Mouse (Mus musculus) neural tube, embryonic 12.5 days (tissue): ENCODE data around the gene Slc35f6. TPM values are rescaled to one million over a fixed set of nuclear protein-coding genes. Genes with fewer than 3 reads are reported as not detected.
A peak's percentile ranks its signal among the peaks of the same experiment; 100 is the strongest.

Experiments used
- ATAC-seq: fragments of 200-750 bp; cut with Nextera tagmentation; 2 replicates; pipeline ENCODE4 v1.8.0; 2017; ENCODE audit warnings: low read depth, mild to moderate bottlenecking, moderate TSS enrichment, moderate library complexity; ENCODE audit not compliant: low FRiP score
- H3K27ac ChIP-seq: fragments of 300-500 bp; sonication (generic); 2 replicates; pipeline ENCODE4 v1.5.1; 2016
- H3K27me3 ChIP-seq: fragments of 300-500 bp; sonication (generic); replicated peaks from 2 replicates; pipeline ENCODE4 v1.6.1; 2016; ENCODE audit warnings: mild to moderate bottlenecking
- H3K36me3 ChIP-seq: fragments of 300-500 bp; sonication (generic); 2 replicates; pipeline ENCODE4 v1.6.1; 2016; ENCODE audit warnings: mild to moderate bottlenecking
- H3K4me1 ChIP-seq: fragments of 300-500 bp; sonication (generic); 2 replicates; pipeline ENCODE4 v1.6.1; 2016
- H3K4me2 ChIP-seq: fragments of 300-500 bp; sonication (generic); replicated peaks from 2 replicates; pipeline ENCODE4 v1.6.1; 2016; ENCODE audit warnings: mild to moderate bottlenecking
- H3K4me3 ChIP-seq: fragments of 300-500 bp; sonication (generic); 2 replicates; pipeline ENCODE4 v1.5.1; 2016
- H3K9ac ChIP-seq: fragments of 300-500 bp; sonication (generic); 2 replicates; pipeline ENCODE4 v1.6.1; 2016; ENCODE audit warnings: mild to moderate bottlenecking
- H3K9me3 ChIP-seq: fragments of 300-500 bp; sonication (generic); 2 replicates; pipeline ENCODE4 v1.6.1; 2016; ENCODE audit warnings: mild to moderate bottlenecking
- WGBS: fragments of 180-500 bp; shearing (Covaris S2); methylation state at CpG from one replicate; pipeline ENCODE4 v1.1.7; 2016; 5-methylcytosine and 5-hydroxymethylcytosine counted together
- polyA plus RNA-seq: library from polyadenylated mRNA; unstranded; fragments of >200 nt; fragmentation: Nextera tagmentation; extraction: Ambion mirVana; gene quantifications from 2 replicates; pipeline ENCODE4 v1.2.1, GENCODE M21; 2016

Slc35f6 gene
- 25.5 and 25.8 TPM in 2 replicates for polyA plus RNA-seq

- H3K4me2 ChIP-seq = peak within 1 kb of the TSS; percentile 95
Observed at GRCm38 (mm10) chr5:30647815-30648560, at the start of gene Slc35f6. TSS of gene Slc35f6 (plus strand) at chr5:30647933.

GRCm38 (mm10) chr5:30601397-30601796 is 46.3 kb upstream of the Slc35f6 start:
- H3K9me3 ChIP-seq = no peaks in the 10 kb centered on the region
- no peak overlapping the region for H3K4me2 ChIP-seq
- H3K9ac ChIP-seq = no peak overlapping the region
- 46% methylated on average over 4 of the region's 4 CpGs for WGBS
- no peak for ATAC-seq
- H3K36me3 ChIP-seq = no peaks in the 10 kb centered on the region
- H3K27ac ChIP-seq = no peak overlapping the region
- H3K4me1 ChIP-seq = peaks cover 10% of the 10 kb centered on the region; the same call in 1 of the 2 replicates
- no peaks in the 10 kb centered on the region for H3K27me3 ChIP-seq
- H3K4me3 ChIP-seq = no peak overlapping the region

More at GRCm38 (mm10) chr5:30647815-30648560, at the start of gene Slc35f6:
- no peak within 1 kb of the TSS for H3K27ac ChIP-seq
- peak within 1 kb of the TSS; percentile 77 for H3K9ac ChIP-seq
- under 1% methylated on average over 38 of the region's 38 CpGs for WGBS
- H3K36me3 ChIP-seq = peaks cover 14% of the 10 kb centered on the region; the same call in 1 of the 2 replicates
- no peaks in the 10 kb centered on the region for H3K27me3 ChIP-seq
- peak within 1 kb of the TSS; percentile 84 for H3K4me3 ChIP-seq
- ATAC-seq = peak; percentile 94
- peaks cover 15% of the 10 kb centered on the region for H3K4me1 ChIP-seq
- H3K9me3 ChIP-seq = no peaks in the 10 kb centered on the region

GRCm38 (mm10) chr5:30603255-30603654 is 44.5 kb upstream of the Slc35f6 start:
- Histone ChIP-seq H3K4me3 (no peak overlapping the region), H3K36me3 (no peaks in the 10 kb centered on the region), H3K27me3 (no peaks in the 10 kb centered on the region), H3K9me3 (no peaks in the 10 kb centered on the region), H3K4me2 (no peak overlapping the region), H3K9ac (no peak overlapping the region), H3K27ac (no peak overlapping the region), H3K4me1 (peaks cover 10% of the 10 kb centered on the region; the same call in 1 of the 2 replicates)
- no peak for ATAC-seq
- 40% methylated on average over 3 of the region's 3 CpGs for WGBS

- Histone ChIP-seq H3K36me3 (no peaks in the 10 kb centered on the region), H3K4me2 (no peak overlapping the region), H3K27ac (no peak overlapping the region), H3K4me3 (no peak overlapping the region), H3K27me3 (no peaks in the 10 kb centered on the region), H3K9ac (no peak overlapping the region), H3K4me1 (peaks cover 10% of the 10 kb centered on the region; the same call in 1 of the 2 replicates), H3K9me3 (no peaks in the 10 kb centered on the region)
- ATAC-seq = no peak
- WGBS = 51% methylated on average over 4 of the region's 4 CpGs
Observed at GRCm38 (mm10) chr5:30603926-30604325, 43.8 kb upstream of the Slc35f6 start.

- Histone ChIP-seq H3K27ac (no peak overlapping the region), H3K4me1 (peaks cover 10% of the 10 kb centered on the region; the same call in 1 of the 2 replicates), H3K36me3 (no peaks in the 10 kb centered on the region), H3K4me3 (no peak overlapping the region), H3K9ac (no peak overlapping the region), H3K4me2 (no peak overlapping the region), H3K9me3 (no peaks in the 10 kb centered on the region), H3K27me3 (no peaks in the 10 kb centered on the region)
- WGBS = 87% methylated on average over 8 of the region's 8 CpGs
- no peak for ATAC-seq
Observed at GRCm38 (mm10) chr5:30604769-30605188, 43.0 kb upstream of the Slc35f6 start.

- peaks cover 10% of the 10 kb centered on the region; the same call in 1 of the 2 replicates for H3K4me1 ChIP-seq
- no peaks in the 10 kb centered on the region for H3K27me3 ChIP-seq
- no peak overlapping the region for H3K4me2 ChIP-seq
- no peak overlapping the region for H3K27ac ChIP-seq
- no peaks in the 10 kb centered on the region for H3K36me3 ChIP-seq
- H3K9me3 ChIP-seq = no peaks in the 10 kb centered on the region
- no peak overlapping the region for H3K4me3 ChIP-seq
- no peak for ATAC-seq
- H3K9ac ChIP-seq = no peak overlapping the region
- WGBS = 89% methylated on average over 6 of the region's 6 CpGs
Observed at GRCm38 (mm10) chr5:30605649-30606048, 42.1 kb upstream of the Slc35f6 start.

GRCm38 (mm10) chr5:30606424-30607073 is 41.2 kb upstream of the Slc35f6 start:
- H3K4me2 ChIP-seq = no peak overlapping the region
- H3K27me3 ChIP-seq = no peaks in the 10 kb centered on the region
- H3K9me3 ChIP-seq = no peaks in the 10 kb centered on the region
- no peak for ATAC-seq
- no peaks in the 10 kb centered on the region for H3K36me3 ChIP-seq
- H3K27ac ChIP-seq = no peak overlapping the region
- no peak overlapping the region for H3K4me3 ChIP-seq
- no peak overlapping the region for H3K9ac ChIP-seq
- peaks cover 10% of the 10 kb centered on the region; the same call in 1 of the 2 replicates for H3K4me1 ChIP-seq
- WGBS = 63% methylated on average over 16 of the region's 16 CpGs

GRCm38 (mm10) chr5:30609094-30609493 is 38.6 kb upstream of the Slc35f6 start:
- no peaks in the 10 kb centered on the region for H3K9me3 ChIP-seq
- H3K27ac ChIP-seq = no peak overlapping the region
- WGBS = 93% methylated on average over 7 of the region's 7 CpGs
- no peak overlapping the region for H3K4me2 ChIP-seq
- no peaks in the 10 kb centered on the region for H3K36me3 ChIP-seq
- no peak for ATAC-seq
- no peaks in the 10 kb centered on the region for H3K27me3 ChIP-seq
- H3K4me1 ChIP-seq = no peaks in the 10 kb centered on the region; the same call in 1 of the 2 replicates
- H3K9ac ChIP-seq = no peak overlapping the region
- no peak overlapping the region for H3K4me3 ChIP-seq

GRCm38 (mm10) chr5:30609918-30610645 is 37.7 kb upstream of the Slc35f6 start:
- ATAC-seq = no peak
- no peaks in the 10 kb centered on the region; the same call in 1 of the 2 replicates for H3K4me1 ChIP-seq
- WGBS = 89% methylated on average over 8 of the region's 8 CpGs

GRCm38 (mm10) chr5:30611091-30611490 is 36.6 kb upstream of the Slc35f6 start:
- no peak overlapping the region for H3K27ac ChIP-seq
- no peak overlapping the region for H3K4me3 ChIP-seq
- whole genome bisulfite sequencing = 82% methylated on average over 1 of the region's 1 CpGs
- H3K9ac ChIP-seq = no peak overlapping the region
- no peaks in the 10 kb centered on the region for H3K9me3 ChIP-seq
- H3K36me3 ChIP-seq = no peaks in the 10 kb centered on the region
- no peaks in the 10 kb centered on the region for H3K27me3 ChIP-seq
- no peak for ATAC-seq
- no peak overlapping the region for H3K4me2 ChIP-seq
- no peaks in the 10 kb centered on the region; the same call in 1 of the 2 replicates for H3K4me1 ChIP-seq

More at GRCm38 (mm10) chr5:30609918-30610645, 37.7 kb upstream of the Slc35f6 start:
- Histone ChIP-seq H3K4me2 (no peak overlapping the region), H3K9ac (no peak overlapping the region), H3K36me3 (no peaks in the 10 kb centered on the region), H3K9me3 (no peaks in the 10 kb centered on the region), H3K4me3 (no peak overlapping the region), H3K27me3 (no peaks in the 10 kb centered on the region), H3K27ac (no peak overlapping the region)

GRCm38 (mm10) chr5:30611689-30612088 is 36.0 kb upstream of the Slc35f6 start:
- Histone ChIP-seq H3K9ac (no peak overlapping the region), H3K36me3 (no peaks in the 10 kb centered on the region), H3K27ac (no peak overlapping the region), H3K4me2 (no peak overlapping the region), H3K4me3 (no peak overlapping the region), H3K27me3 (no peaks in the 10 kb centered on the region), H3K4me1 (no peaks in the 10 kb centered on the region; the same call in 1 of the 2 replicates), H3K9me3 (no peaks in the 10 kb centered on the region)
- ATAC-seq = no peak
- 24% methylated on average over 3 of the region's 3 CpGs for WGBS

GRCm38 (mm10) chr5:30612575-30612974 is 35.2 kb upstream of the Slc35f6 start:
- H3K4me2 ChIP-seq = no peak overlapping the region
- H3K9ac ChIP-seq = no peak overlapping the region
- no peaks in the 10 kb centered on the region for H3K36me3 ChIP-seq
- WGBS = 91% methylated on average over 4 of the region's 4 CpGs
- ATAC-seq = no peak
- H3K27ac ChIP-seq = no peak overlapping the region
- no peak overlapping the region for H3K4me3 ChIP-seq
- no peaks in the 10 kb centered on the region; the same call in none of the 2 replicates for H3K4me1 ChIP-seq
- no peaks in the 10 kb centered on the region for H3K9me3 ChIP-seq
- H3K27me3 ChIP-seq = 0 out of 2 replicates have a peak, but pooled peaks cover under 1% of the 10 kb centered on the region
